Mouse (Mus musculus): ENCODE measurements around the gene Smo. TPM values are rescaled to one million over a fixed set of nuclear protein-coding genes. Genes with fewer than 3 reads are reported as not detected.

Gene Smo
- total RNA-seq, 2 experiments from 2014 or later = 17.1 to 18.6 TPM

- DNase-seq (ENCODE audit: low spot score in 2 of 2) = no peak
Measured at GRCm38 (mm10) chr6:29774161-29774560, 38.9 kb downstream of the Smo start.

GRCm38 (mm10) chr6:29775609-29776008 lies 40.3 kb downstream of the Smo start:
- peak in 1 of 2 experiments; percentile 74 for DNase-seq (ENCODE audit: low spot score in 2 of 2)

GRCm38 (mm10) chr6:29776542-29777237 lies 41.4 kb downstream of the Smo start:
- no peak for DNase-seq (ENCODE audit: low spot score in 2 of 2)

DNA sequence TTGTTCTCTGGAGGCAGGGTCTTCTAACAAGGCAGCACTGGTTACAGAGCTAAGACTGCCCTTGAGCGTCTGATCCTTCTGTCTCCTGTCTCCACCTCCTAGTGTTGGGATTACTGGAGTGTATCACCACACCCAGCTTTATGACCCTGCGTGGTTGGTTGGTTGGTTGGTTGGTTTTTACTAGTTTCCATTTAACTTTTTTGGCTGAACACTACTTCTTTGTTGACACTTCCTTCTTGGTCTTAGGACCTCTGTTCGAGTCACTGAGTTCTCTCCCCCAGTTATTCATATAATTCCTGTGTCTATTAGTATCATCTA lies 41.9 kb downstream of the Smo start:
- DNase-seq (ENCODE audit: low spot score in 2 of 2) = no peak

- no peak for DNase-seq (ENCODE audit: low spot score in 2 of 2)
Measured at GRCm38 (mm10) chr6:29780082-29780481, 44.8 kb downstream of the Smo start.

GRCm38 (mm10) chr6:29780571-29780970 lies 45.3 kb downstream of the Smo start:
- DNase-seq (ENCODE audit: low spot score in 2 of 2) = no peak

- DNase-seq (ENCODE audit: low spot score in 2 of 2) = no peak
Measured at GRCm38 (mm10) chr6:29782239-29782638, 46.9 kb downstream of the Smo start.

DNA sequence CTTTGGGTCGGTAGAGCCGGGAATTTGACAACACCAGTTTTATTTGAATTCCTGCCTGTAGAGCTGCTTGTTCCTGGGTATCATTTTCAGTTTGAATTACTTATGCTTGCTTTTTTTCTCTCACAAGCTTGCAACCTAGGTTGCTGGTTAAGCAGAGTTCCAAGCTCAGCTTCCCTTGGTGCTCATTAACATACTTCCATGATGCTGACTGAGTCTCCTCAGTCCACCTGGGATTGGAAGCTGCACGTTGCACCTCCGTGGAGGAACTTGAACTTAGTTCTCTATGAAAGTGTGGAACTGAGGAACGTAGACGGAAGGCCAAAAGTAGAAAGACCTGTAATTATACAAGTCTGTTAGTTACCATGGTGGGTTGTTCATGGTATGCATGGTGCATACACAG lies 48.7 kb downstream of the Smo start:
- DNase-seq (ENCODE audit: low spot score in 2 of 2) = no peak

- no peak for DNase-seq (ENCODE audit: low spot score in 2 of 2)
Measured at GRCm38 (mm10) chr6:29784413-29785021, 49.2 kb downstream of the Smo start.

GRCm38 (mm10) chr6:29785759-29786158 lies 50.5 kb downstream of the Smo start:
- DNase-seq (ENCODE audit: low spot score in 2 of 2) = no peak

DNA sequence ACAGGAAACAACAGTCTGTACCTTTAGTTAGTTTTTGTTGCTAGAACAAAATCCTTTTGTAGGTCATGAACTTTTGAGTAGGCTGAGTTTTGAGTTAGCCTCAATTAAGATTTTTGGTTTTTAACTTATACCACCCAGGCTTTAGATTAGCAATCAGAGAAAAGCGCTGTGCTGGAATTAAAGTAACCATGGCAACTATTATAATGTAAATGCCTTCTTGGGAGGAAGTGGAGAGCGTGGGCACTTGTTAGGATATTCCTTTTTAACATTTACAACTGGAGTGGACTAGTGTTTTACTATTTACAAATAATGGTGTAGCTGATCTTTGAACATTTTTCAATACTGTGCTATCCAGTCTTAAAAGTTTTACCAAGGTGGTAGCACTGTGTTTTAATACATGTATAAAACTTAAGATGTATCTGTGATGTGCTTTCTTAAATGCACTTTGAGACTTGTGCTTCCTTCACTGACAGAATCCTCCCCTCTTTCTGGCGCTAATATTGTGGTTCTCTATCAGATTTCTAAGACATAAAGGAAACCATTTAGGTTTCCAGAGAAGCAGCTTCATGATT lies 53.6 kb downstream of the Smo start:
- DNase-seq (ENCODE audit: low spot score in 2 of 2) = no peak

DNA sequence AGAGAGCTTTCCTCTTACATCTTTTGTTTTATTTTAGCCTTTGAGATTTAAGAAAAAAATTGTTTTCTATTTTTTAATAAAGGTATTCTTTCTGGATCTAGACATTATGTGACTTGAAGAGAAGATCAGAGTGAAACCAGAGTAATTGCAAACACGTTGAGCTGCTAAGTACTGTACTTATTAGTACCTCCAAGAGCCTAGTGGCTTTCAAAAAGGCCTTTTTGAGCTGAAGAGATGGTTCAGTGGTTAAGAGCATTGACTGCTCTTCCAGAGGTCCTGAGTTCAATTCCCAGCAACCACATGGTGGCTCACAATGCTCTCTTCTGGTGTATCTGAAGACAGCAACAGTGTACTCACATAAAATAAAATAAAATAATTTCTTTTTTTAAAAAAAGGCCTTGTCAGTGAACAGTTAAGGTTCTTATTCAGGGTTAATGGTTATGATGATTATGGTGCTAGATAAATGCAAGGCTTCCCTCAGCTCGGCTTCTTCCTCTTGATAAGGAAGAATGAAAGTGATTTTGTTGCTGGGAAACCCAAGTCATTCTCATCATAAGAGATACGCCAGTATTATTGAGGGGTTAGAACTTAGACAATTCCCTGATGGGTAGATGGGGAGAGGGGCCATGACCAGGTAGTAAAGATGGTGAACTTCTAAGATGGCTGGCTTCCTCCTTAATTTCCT lies 54.9 kb downstream of the Smo start:
- DNase-seq (ENCODE audit: low spot score in 2 of 2) = no peak

DNA sequence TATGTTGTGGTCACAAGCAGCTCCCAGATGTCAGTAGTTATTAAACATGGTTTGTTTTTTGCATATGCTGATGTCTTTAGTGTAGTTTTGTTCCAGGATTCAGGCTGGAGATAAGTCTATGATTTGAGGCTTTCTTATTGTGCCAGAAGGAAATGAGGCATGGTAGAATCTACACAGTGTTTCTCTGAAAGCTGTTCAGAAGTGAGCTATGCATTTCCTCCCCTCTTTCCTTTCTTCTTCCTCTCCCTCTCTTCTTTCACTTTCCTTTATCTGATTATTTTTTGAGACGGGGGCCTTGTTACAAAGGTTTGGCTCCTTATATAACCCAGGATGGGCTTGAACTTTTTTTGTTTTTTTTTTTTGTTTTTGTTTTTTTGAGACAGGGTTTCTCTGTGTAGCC lies 58.2 kb downstream of the Smo start:
- DNase-seq (ENCODE audit: low spot score in 2 of 2) = no peak

DNA sequence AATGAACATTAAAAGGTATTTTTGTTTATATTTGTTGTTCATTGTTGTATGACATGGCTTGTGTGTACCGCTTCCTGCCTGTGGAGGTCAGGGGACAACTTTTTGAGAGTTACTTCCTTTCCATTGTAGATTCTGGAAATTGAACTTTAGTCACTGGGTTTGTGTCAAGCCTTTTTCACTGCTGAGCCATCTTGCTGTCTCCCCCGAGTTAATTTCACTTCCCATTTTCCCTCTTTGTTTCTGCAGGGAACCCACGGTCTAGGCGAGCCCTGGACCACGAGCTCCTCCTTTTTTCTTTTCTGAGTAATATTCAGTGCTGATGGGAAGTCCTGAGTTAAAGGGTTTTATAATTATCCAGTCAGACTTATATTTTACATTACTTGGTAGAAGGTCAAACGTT lies 59.3 kb downstream of the Smo start:
- DNase-seq (ENCODE audit: low spot score in 2 of 2) = no peak

- DNase-seq (ENCODE audit: low spot score in 2 of 2) = no peak
Measured at GRCm38 (mm10) chr6:29802979-29803378, 67.7 kb downstream of the Smo start.

- no peak for DNase-seq (ENCODE audit: low spot score in 2 of 2)
Measured at GRCm38 (mm10) chr6:29804006-29804405, 68.7 kb downstream of the Smo start.

DNA sequence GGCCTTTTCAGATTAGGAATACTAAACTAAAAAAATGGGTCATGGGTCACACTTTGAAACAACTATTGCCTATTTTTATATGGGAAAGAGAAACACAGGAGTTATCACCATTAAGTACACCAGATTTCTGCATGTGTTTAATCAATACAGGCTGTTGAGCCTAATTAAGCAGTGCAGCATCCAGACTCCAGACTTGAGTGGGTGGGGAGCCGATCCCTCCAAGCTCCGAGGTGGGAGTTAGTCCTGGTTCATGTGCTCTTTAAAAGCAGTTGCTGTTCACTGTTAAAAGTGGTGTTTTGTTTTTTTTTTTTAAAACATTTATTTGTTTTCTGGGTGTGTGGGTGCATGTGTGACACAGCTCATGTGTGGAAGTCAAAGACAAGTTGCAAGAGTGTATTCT lies 70.1 kb downstream of the Smo start:
- DNase-seq (ENCODE audit: low spot score in 2 of 2) = peak; percentile 43 to 80

Other genes starting within 250 kb of the Smo start
- 1 to 10 TPM; 1.1 to 2.3 TPM for gene Kcp, start 227.6 kb upstream of the Smo start, total RNA-seq (2021)
- 1 to 10 TPM; 4.4 to 5.4 TPM for gene Irf5, start 208.9 kb upstream of the Smo start, total RNA-seq (2021)
- gene Tnpo3, start 125.6 kb upstream of the Smo start, total RNA-seq (2021) = 10 to 100 TPM; 71.6 to 72.1 TPM
- gene Tspan33, start 41.3 kb upstream of the Smo start, total RNA-seq (2021) = 10 to 100 TPM; 35.3 to 39.8 TPM
- gene Ahcyl2, start 32.5 kb downstream of the Smo start, total RNA-seq (2021) = 100 to 1,000 TPM; 231 to 237 TPM
- 10 to 100 TPM; 22.5 to 28.8 TPM for gene Strip2, start 181.5 kb downstream of the Smo start, total RNA-seq (2021)

All from layer of hippocampus, adult 18-20 months (tissue).